Mouse (Mus musculus) cerebellum, postnatal 36 days (tissue): ENCODE data around the gene Scn3b.
A peak's percentile ranks its signal among the peaks of the same experiment; 100 is the strongest.

Source experiments
- DNase-seq, 2 experiments: peaks; one replicate each; pipeline ENCODE4 v3.0.0; 2021 to 2022; ENCODE audit warnings: mixed read lengths in 2 of 2

Scn3b gene

DNA sequence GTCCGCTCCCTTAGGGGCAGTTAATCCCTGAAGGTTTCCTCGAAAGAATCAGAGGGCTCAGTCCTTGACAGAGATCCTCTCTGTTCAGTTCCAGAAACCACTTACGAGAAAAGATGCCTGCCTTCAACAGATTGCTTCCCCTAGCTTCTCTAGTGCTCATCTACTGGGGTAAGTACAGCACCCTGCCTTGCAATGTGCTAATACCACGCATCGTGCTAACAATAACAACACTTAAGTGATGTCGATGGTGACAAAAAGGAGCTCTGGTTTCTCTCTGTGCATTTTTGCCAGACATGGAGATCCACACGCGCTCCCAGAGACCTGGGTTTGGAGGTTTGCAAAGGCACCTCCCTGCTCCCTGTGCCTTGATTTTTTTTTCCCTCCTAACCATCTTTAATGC lies 863 bp downstream of the Scn3b start:
- no peak for DNase-seq

DNA sequence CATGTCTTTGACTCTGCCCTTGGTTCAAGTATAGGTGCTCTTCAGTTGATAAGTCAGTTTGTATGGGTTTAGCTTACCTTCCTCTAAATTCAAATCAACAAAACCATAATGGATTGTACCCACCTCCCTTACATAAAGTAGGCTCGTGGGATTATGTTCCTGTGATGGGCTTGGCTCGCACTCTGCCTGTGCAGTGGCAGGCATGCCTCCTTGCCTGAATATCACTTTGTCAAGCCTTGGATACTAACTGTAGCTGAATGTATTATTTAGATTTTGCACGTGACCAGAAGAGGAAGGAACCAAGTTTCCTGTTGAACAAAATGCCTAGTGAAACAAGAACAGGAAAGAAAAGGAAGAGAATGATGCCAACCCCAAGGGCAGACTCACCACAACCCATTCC lies 2.1 kb downstream of the Scn3b start:
- no peak for DNase-seq

GRCm38 (mm10) chr9:40272822-40273221 lies 3.8 kb downstream of the Scn3b start:
- DNase-seq = no peak

DNA sequence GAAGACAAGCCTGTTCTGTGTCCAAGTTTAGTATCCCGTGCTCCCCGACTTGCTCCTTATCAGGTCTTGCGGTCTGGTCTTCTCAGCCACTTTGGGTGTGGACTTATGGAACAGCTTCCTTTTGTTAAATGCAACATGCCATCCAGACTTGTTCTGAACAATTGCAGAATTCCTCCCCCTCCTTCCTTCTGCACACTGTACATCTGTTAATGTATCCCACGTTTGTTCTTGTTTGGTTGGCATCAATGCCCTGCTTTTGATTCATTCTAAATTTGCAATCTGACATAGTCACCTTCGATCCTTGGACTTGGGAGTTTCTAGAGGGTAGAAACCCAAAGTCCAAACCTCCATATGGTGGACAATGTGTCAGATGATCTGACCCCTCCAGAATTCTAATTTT lies 6.9 kb downstream of the Scn3b start:
- DNase-seq = no peak

GRCm38 (mm10) chr9:40277671-40278070 lies 8.7 kb downstream of the Scn3b start:
- no peak for DNase-seq

- no peak for DNase-seq
Observed at GRCm38 (mm10) chr9:40279438-40279837, 10.4 kb downstream of the Scn3b start.

- DNase-seq = no peak
Observed at GRCm38 (mm10) chr9:40282968-40283367, 14.0 kb downstream of the Scn3b start.

GRCm38 (mm10) chr9:40292475-40292874 lies 23.5 kb downstream of the Scn3b start:
- DNase-seq = no peak

DNA sequence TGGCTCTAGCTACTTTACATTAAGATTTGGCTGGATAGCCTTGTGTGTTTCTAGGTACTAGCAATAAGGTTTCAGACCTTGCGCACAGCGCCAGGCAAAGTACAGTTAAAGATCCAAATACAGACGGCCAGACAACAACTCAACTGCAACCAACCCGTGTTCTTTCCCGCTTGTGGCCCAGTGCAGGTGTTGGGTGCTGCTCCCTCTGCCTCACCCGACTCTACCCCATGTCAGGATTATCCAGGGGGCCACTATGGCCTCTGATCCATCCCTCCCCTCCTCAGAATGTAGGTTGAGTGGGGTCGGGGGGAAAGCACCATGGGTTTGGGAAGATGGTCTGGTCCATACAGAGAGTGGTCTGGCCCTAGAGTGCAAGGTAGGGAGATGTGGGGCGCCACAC lies 24.3 kb downstream of the Scn3b start:
- no peak for DNase-seq

DNA sequence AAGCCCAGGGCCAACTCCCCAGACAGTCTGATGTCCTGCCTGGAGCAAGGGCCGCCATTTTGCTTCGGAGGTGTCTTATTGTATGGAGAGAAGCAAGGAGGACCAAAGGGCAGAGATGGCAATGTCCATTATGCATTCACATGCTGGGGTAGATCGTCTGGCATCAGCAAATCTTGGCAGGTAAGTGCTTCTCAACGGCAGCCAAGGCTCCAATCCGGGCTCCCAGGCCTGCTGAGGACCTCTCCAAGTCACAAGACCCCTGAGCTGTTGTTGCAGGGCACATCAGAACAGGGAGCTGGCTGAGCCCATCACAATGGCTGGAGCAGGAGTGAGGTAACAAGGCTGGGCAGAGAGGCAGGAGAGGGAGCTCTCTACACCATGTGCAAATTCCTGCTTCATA lies 24.7 kb downstream of the Scn3b start:
- no peak for DNase-seq

DNA sequence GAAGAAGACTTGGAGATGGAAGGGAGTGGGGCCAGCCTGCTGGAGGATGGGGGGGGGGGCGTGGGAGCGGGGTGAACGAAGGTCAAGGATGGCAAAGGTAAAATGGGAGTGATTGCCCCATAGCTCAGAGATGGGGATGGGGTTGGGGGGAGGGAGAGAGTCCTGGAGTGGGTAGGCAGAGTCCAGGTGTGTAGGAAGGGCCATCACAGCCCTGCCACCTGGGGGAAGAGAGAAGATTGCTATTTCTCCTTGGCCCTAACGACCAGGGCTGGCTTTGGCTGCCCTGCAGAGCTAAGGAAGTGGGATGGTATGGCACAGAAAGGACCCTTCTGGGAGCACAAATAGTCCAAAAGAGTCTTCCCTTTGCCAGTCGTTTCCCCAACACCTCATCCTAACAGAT lies 25.2 kb downstream of the Scn3b start:
- no peak for DNase-seq

- DNase-seq = no peak
Observed at GRCm38 (mm10) chr9:40294866-40295265, 25.8 kb downstream of the Scn3b start.

DNA sequence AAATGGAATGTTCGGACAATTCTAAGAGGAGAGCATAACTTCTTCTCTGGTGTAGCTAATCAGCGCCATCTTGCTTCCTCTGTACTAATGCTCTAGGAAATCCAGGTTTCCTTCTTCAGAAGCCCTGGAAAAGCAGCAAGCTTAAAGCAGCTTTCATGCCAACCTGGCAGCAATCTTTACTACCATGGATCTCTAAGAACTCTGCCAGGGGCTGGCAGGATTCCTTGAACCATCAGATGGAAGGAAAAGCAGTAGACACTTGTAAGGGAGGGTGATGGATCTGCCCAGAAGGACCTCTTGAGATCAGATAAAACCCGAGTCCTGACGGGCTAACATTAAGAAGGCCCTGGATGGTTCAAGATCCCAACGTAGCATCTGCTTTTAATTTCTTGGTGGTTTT lies 27.2 kb downstream of the Scn3b start:
- DNase-seq = peak; percentile 63 to 65

GRCm38 (mm10) chr9:40297969-40298368 lies 29.0 kb downstream of the Scn3b start:
- DNase-seq = no peak

GRCm38 (mm10) chr9:40299323-40299722 lies 30.3 kb downstream of the Scn3b start:
- no peak for DNase-seq

- DNase-seq = no peak
Observed at GRCm38 (mm10) chr9:40300018-40300989, 31.3 kb downstream of the Scn3b start.

- no peak for DNase-seq
Observed at GRCm38 (mm10) chr9:40301475-40301874, 32.5 kb downstream of the Scn3b start.

DNA sequence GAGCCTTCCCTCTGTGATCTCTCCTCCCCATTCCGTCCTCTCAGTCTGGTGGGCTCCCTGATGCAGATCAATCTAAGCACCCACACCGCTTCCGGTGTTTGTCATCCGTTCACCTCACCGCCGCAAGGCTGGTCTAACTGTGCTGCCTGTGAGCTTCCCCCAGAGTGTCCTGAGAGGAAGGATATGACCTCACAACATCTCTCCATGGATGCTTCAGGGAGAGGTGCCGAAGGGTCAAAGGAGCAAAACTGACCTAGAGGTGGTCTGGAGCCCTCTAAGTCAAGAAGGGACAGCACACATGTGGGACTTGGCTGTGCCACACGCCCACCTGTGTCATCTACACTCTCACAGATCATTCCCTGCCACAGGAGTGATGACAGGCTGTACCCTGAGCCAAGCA lies 33.4 kb downstream of the Scn3b start:
- DNase-seq = no peak

DNA sequence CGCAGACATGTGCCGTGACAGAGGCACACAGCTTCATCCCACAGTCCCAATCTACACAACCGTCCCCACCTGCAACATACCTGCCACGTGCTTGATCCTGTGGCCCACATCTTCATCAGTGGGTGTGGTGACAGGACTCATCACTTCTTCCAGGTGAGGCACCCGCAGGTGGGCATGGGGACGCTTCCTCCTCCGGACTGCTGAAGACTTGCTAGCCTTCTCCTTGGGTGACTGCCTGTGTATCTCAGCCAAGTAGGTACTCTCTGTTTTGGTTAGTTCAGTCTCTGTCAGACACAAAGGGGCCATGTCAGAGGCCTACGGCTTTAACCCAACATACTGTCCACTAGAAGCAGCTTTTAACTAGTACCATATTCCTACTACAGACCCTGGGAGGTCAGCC lies 35.2 kb downstream of the Scn3b start:
- DNase-seq = no peak

DNA sequence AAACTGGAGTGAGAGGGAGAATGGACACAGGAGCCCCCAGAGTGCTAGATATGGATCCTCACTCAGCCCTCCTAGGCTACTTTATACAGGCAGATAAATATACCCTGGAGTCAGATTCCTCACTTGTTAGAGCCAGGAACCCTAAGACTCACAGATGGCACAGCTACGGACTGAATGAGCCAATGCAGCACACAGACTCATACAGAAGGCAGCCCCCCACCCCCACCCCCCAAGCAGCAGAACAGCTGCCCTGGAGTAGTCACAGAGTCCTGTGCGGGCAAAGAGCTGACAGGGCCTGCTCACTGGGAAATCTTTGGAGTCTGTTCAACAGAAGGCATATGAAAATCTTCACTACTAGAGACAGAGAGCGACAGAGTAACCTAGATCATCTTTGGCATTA lies 38.3 kb downstream of the Scn3b start:
- DNase-seq = no peak

GRCm38 (mm10) chr9:40309876-40310275 lies 40.9 kb downstream of the Scn3b start:
- no peak for DNase-seq

DNA sequence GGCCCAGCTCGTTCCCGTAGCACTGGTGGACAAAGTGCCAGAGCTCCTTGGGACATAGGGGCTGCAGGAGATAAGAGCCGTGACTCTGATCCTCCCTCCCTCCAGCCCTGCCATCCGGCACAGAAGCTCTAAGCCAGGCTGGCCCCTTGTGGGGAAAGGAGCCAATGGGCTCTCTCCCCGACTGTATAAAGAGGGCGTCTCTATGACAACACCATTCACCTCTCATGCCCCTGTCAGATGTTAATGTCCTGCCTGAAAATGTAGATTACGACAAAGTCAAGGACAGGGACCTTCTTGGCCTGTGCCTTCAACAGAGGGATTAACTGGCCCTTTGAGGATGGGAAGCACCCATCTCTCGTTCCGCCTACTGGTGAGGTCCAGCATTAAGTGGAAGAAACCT lies 42.8 kb downstream of the Scn3b start:
- DNase-seq = no peak

DNA sequence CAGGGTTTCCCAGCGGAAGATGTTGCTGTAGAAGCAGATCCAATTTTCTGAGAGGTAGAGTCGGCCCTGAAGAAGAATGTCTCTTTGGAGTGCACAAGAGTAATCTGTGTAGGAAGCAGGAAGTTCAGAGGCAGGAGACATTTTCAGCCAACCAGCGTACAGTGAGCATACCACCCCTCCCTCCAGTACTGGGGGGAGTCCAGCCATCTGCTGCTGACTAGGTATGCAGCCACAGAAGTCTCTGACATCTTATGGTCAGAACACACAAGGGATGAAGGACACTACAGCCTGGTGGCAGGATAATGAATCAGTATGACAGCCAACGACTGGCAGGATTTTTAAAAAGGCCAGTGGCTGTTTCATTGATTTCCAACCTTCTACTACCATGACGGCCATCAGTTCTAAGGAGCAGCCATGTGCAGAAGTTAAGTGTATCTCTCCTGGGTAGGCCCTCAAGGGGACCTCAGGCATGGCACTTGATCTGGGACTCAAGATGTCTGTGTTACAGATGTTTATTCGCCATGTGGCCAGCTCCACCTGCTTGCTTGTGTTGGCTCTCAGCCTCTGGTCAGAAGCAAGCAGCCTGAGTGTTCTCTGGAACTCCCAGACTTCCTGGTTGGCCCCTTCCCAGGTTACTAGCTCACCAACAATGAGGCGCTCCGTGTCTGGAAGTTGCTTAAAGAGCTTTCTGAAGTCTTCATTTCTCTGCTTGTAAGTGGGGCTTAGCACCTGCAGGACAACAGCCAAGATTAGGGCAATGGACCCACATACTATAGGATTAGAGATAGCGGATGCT lies 48.0 kb downstream of the Scn3b start:
- DNase-seq = no peak

DNA sequence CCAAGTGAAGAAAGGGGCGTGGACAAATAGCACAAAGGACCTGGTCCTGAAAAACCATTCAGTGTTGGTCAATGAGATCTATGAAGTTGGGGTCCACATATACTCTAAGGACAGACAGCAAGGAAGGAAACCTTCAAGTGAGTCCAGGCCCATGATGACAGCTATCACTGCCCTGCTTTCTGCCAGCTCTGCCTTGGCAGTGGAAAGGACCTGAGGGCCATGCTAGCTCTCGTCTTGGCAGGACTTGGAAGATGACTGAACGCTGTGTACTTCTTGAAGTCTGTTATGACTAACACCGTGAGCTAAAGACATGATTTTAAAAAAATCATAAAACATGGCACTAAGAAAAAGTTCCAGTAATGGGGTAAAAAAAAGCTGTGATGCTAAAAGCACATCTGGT lies 48.7 kb downstream of the Scn3b start:
- no peak for DNase-seq
